Mouse (Mus musculus) brown adipose tissue, adult 24 weeks (tissue): ENCODE results near the gene Ffar3. TPM values are rescaled to one million over a fixed set of nuclear protein-coding genes. Genes with fewer than 3 reads are reported as not detected.
A peak's percentile ranks its signal among the peaks of the same experiment; 100 is the strongest.

Experiments used
- H3K27ac ChIP-seq: fragments of 200-500 bp; replicated peaks from 2 replicates; pipeline ENCODE4 v1.5.1; 2012; ENCODE audit warnings: low read depth, mild to moderate bottlenecking, low read length
- H3K4me1 ChIP-seq: fragments of 200-500 bp; 2 replicates; pipeline ENCODE4 v1.6.1; 2012; ENCODE audit warnings: low read length, mixed read lengths; ENCODE audit not compliant: control insufficient read depth, insufficient read depth, insufficient read length
- H3K4me3 ChIP-seq: fragments of 200-500 bp; 2 replicates; pipeline ENCODE4 v1.5.1; 2012; ENCODE audit warnings: low read depth, mild to moderate bottlenecking, low read length, moderate library complexity; ENCODE audit not compliant: insufficient read depth
- polyA plus RNA-seq: library from polyadenylated mRNA; stranded (reverse); fragments of >200 nt; gene quantifications from 2 replicates; pipeline ENCODE4 v1.2.4, GENCODE M21; 2012; ENCODE audit not compliant: missing spikeins, insufficient read depth, insufficient read length

Gene Ffar3
- polyA plus RNA-seq, 1 experiment, result not detected

- no peak overlapping the region for H3K27ac ChIP-seq
- no peaks in the 10 kb centered on the region for H3K4me1 ChIP-seq
- H3K4me3 ChIP-seq, result no peak overlapping the region
Measured at GRCm38 (mm10) chr7:30826660-30827059, 29.3 kb downstream of the Ffar3 start.

- peaks cover 3% of the 10 kb centered on the region for H3K4me1 ChIP-seq
- no peak overlapping the region for H3K4me3 ChIP-seq
- no peak overlapping the region for H3K27ac ChIP-seq
Measured at GRCm38 (mm10) chr7:30824306-30824705, 31.7 kb downstream of the Ffar3 start.

DNA sequence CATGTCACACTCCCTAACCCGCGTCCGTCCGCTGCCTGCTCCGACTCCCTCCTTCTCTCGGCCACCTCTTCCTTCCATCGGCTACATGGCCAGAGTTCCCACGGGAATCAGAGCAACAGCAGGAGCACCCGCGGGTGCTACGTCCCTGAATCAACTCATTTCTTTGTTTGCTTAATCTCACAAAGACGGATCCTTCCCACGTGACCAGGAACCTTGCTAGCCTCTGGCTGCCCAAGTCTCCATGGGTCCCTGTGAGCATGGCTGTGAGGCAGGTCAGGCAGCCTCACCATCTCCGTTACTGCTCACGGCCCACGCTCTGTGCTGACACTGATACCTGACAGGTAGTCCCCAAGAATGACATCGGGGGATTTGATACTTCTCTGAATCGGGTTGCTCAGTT, 32.3 kb downstream of the Ffar3 start, which contains the start of gene Ffar2:
Ffar2 (minus strand) TSS at position 101 of the 400 bp plus-strand sequence.
- Histone ChIP-seq H3K4me3 (no peak within 1 kb of the TSS), H3K4me1 (peaks cover 3% of the 10 kb centered on the region), H3K27ac (no peak within 1 kb of the TSS)

GRCm38 (mm10) chr7:30821532-30821931, 34.4 kb downstream of the Ffar3 start:
- H3K4me1 ChIP-seq, result peaks cover 3% of the 10 kb centered on the region
- H3K4me3 ChIP-seq, result no peak overlapping the region
- H3K27ac ChIP-seq, result peak overlapping the region; percentile 19; the same call in 1 of the 2 replicates

DNA sequence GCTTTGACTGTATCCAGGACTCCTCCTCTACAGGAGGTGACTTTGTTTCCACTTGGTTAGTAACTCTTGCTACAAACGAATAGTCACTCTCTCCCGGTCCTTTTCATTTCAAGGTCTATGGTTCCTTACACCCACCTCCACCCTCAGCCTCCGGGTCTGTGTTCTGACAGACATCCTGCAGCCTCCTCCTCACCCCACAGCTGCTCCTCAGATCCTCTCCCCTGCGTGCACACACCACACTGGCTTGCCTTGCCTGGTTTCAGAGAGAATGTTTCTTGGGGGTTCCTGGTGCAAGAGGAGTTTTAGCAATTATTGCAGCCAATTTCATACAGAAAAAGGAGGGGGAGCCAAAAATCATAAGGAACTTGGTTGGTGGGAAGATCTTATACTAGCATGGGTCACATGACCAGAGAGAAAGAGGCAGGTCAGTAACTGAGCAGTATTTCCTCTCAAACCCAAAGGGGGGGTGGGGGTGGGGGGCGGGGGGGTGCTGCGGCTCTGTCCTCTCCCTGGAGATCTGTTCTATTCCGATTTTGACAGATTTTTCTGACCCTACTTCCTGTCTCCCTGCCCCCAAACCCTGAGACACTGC, 35.0 kb downstream of the Ffar3 start:
- H3K27ac ChIP-seq, result 0 out of 2 replicates have a peak overlapping the region, but pooled peaks have one; percentile 19
- H3K4me1 ChIP-seq, result peaks cover 3% of the 10 kb centered on the region
- no peak overlapping the region for H3K4me3 ChIP-seq

DNA sequence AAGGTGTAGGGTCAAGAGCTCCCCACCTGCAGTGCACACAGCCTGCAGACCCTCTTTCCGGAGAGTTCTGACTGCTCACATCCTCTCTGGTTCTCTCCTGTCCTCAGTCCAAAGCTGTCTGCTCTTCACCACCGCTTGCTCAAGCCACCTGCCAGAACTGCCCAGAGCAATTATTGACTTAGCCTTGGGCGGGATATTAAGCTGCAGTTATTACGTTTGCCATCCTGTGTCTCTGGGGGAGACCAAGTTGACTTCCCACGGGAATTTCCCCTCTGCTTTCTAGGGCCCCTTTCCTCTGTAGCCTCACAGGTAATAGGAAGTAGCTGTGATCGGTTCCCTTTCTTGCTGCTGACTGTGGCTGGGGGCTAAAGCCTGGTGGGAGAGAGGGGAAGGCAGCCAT, 35.8 kb downstream of the Ffar3 start:
- peaks cover 3% of the 10 kb centered on the region for H3K4me1 ChIP-seq
- no peak overlapping the region for H3K4me3 ChIP-seq
- H3K27ac ChIP-seq, result no peak overlapping the region

- peak overlapping the region; percentile 61 for H3K27ac ChIP-seq
- peaks cover 15% of the 10 kb centered on the region for H3K4me1 ChIP-seq
- H3K4me3 ChIP-seq, result no peak overlapping the region
Measured at GRCm38 (mm10) chr7:30812291-30812807, 43.6 kb downstream of the Ffar3 start.

DNA sequence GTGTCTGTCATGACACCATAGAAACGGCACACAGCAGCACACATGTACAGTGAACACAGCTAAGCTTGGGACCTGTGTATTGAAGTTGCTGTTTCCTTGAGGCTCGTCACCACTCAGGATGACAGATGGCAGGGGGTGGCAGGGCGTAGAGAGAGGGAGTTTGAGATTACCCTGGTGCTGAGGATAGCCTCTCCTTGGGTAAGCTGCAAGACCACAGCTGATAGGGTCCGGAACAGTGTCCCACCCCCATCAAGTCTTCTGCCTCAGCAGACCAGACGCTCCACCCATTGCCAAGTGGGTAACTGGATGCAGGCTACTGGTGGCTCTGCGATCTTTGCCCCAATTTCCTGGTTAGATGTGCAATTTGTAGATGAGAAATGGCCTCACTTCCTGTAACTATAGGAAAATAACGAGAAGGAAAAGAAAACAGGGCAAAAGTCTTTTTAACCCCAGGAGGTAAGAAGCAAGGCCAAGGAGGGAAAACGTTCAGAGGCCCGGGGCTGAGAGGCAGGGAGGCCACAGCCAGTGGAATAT, 44.2 kb downstream of the Ffar3 start:
- no peak overlapping the region for H3K4me3 ChIP-seq
- peak overlapping the region; percentile 93 for H3K27ac ChIP-seq
- peaks cover 15% of the 10 kb centered on the region for H3K4me1 ChIP-seq

- no peak overlapping the region for H3K27ac ChIP-seq
- no peak overlapping the region for H3K4me3 ChIP-seq
- H3K4me1 ChIP-seq, result peaks cover 15% of the 10 kb centered on the region
Measured at GRCm38 (mm10) chr7:30810319-30810718, 45.7 kb downstream of the Ffar3 start.

DNA sequence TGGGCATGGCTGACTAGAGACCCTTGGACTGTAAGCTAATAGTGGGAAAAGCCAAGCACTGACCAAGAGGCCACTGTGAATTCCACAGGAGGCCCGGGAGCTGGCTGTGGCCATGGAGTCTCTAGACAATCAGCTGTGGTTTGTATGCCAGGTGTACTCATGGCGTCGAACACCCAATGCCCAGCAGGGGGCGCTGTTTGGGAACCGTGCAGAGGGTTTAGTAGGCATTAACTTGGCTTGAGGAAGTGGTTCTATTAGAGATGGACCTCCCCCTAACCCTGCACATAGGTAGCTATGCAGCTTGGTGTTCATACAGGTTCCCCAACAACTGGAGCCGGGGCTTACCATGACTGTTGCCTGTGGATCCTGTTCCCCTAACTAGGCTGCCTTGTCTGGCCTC, 50.1 kb downstream of the Ffar3 start:
- H3K4me1 ChIP-seq, result no peaks in the 10 kb centered on the region
- no peak overlapping the region for H3K4me3 ChIP-seq
- no peak overlapping the region for H3K27ac ChIP-seq

Other genes starting within 250 kb of the Ffar3 start
- not detected in 2 replicates for gene Upk1a, start 243.3 kb downstream of the Ffar3 start, polyA plus RNA-seq
- gene Cox6b1, start 230.0 kb downstream of the Ffar3 start, polyA plus RNA-seq, result 5,485 and 5,752 TPM in 2 replicates
- gene Etv2, start 220.3 kb downstream of the Ffar3 start, polyA plus RNA-seq, result not detected in 2 replicates
- 24.5 and 39.6 TPM in 2 replicates for gene Rbm42, start 205.9 kb downstream of the Ffar3 start, polyA plus RNA-seq
- 2.3 and 2.9 TPM in 2 replicates for gene Haus5, start 191.2 kb downstream of the Ffar3 start, polyA plus RNA-seq
- gene Pmis2, start 184.6 kb downstream of the Ffar3 start, polyA plus RNA-seq, result not detected in 2 replicates
- gene 2200002J24Rik, start 157.3 kb downstream of the Ffar3 start, polyA plus RNA-seq, result not detected in 2 replicates
- gene Atp4a, start 144.0 kb downstream of the Ffar3 start, polyA plus RNA-seq, result not detected in 2 replicates
- gene Tmem147, start 126.6 kb downstream of the Ffar3 start, polyA plus RNA-seq, result 209 and 275 TPM in 2 replicates
- not detected in 2 replicates for gene Gapdhs, start 112.5 kb downstream of the Ffar3 start, polyA plus RNA-seq
- gene Sbsn, start 104.7 kb downstream of the Ffar3 start, polyA plus RNA-seq, result 12.3 and 18.2 TPM in 2 replicates
- gene Dmkn, start 92.4 kb downstream of the Ffar3 start, polyA plus RNA-seq, result 7.4 and 7.8 TPM in 2 replicates
- gene Krtdap, start 68.3 kb downstream of the Ffar3 start, polyA plus RNA-seq, result 11.5 and 15.2 TPM in 2 replicates
- gene Ffar2, start 32.4 kb downstream of the Ffar3 start, polyA plus RNA-seq, result 4.8 and 7.4 TPM in 2 replicates
- not detected in 2 replicates for gene Ffar1, start 5.4 kb upstream of the Ffar3 start, polyA plus RNA-seq
- gene Cd22, start 24.2 kb upstream of the Ffar3 start, polyA plus RNA-seq, result 0.40 and 0.88 TPM in 2 replicates
- not detected in 2 replicates for gene Mag, start 58.7 kb upstream of the Ffar3 start, polyA plus RNA-seq
- not detected in 2 replicates for gene Hamp2, start 68.5 kb upstream of the Ffar3 start, polyA plus RNA-seq
- gene Hamp, start 87.9 kb upstream of the Ffar3 start, polyA plus RNA-seq, result 4.4 TPM in 1 of 2 replicates, not detected in the other
- gene Usf2, start 100.6 kb upstream of the Ffar3 start, polyA plus RNA-seq, result 66.8 and 103 TPM in 2 replicates
- gene Lsr, start 117.3 kb upstream of the Ffar3 start, polyA plus RNA-seq, result 1.1 TPM in 1 of 2 replicates, not detected in the other
- gene Fam187b, start 117.6 kb upstream of the Ffar3 start, polyA plus RNA-seq, result not detected in 2 replicates
- gene Fxyd5, start 186.3 kb upstream of the Ffar3 start, polyA plus RNA-seq, result 26.7 and 30.8 TPM in 2 replicates
- 1.9 and 2.3 TPM in 2 replicates for gene Fxyd7, start 195.3 kb upstream of the Ffar3 start, polyA plus RNA-seq
- 346 TPM in 2 replicates for gene Fxyd1, start 201.0 kb upstream of the Ffar3 start, polyA plus RNA-seq
- gene Lgi4, start 203.2 kb upstream of the Ffar3 start, polyA plus RNA-seq, result 3.0 and 3.2 TPM in 2 replicates
- gene Fxyd3, start 220.5 kb upstream of the Ffar3 start, polyA plus RNA-seq, result not detected in 2 replicates